Mouse (Mus musculus) retina, adult 2 months (tissue): ENCODE measurements around the gene Mau2.
"Not testable (repeated sequence)": the region's sequence is repeated elsewhere in the genome, so short reads cannot be mapped to it uniquely, and the experiment has no call there.

Experiments used
- DNase-seq: peaks from one replicate; pipeline ENCODE4 v3.0.0-alpha.2; 2012; ENCODE audit warnings: low read depth, low spot score

The Mau2 gene

DNA sequence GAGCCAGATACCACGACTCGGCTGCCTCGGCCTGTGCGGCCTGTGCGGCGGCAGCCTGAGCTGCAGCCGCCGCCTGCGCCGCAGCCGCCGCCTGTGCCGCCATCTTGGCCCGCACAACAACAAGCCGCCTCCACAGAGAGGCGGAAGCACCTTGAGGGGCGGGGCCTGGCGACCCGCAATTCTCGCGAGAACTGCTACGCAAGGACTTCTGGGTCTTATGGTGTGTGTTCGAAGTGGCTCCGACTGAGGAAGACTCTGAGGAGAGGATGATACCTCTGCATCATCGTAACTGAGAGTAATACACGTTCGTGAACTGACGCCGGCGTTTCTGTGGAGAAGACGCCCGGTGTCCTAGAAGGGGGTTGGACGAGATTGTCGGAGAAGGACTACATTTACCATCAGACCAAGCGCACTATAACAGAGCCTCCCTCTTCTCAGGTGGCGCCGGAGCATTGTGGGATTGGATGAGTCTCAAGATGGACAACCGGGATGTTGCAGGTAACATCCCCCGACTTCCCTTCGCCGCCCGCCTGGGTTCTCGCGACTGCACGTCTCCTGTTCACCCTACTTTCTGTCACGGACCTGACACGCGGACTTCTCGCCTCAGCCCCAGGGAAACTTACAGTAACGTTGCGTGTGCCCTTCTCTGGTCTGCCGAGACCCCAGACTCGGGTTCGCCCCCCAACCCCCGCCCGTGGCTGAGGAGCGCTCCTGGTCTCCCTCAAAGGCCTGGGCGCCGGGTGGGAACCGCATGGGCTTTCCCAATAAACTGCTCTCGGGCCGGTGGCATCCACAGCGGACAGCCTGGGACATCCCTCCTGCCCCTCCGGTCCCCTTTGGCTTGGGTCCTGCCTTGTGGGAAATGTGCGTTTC lies at the start of gene Mau2, which contains the start of gene Sugp1:
Gene Mau2, minus strand, starts transcription at position 152 of the 873 bp plus-strand sequence.
Gene Sugp1, plus strand, starts transcription at position 231 of the 873 bp plus-strand sequence.
- DNase-seq = peak; percentile 93

DNA sequence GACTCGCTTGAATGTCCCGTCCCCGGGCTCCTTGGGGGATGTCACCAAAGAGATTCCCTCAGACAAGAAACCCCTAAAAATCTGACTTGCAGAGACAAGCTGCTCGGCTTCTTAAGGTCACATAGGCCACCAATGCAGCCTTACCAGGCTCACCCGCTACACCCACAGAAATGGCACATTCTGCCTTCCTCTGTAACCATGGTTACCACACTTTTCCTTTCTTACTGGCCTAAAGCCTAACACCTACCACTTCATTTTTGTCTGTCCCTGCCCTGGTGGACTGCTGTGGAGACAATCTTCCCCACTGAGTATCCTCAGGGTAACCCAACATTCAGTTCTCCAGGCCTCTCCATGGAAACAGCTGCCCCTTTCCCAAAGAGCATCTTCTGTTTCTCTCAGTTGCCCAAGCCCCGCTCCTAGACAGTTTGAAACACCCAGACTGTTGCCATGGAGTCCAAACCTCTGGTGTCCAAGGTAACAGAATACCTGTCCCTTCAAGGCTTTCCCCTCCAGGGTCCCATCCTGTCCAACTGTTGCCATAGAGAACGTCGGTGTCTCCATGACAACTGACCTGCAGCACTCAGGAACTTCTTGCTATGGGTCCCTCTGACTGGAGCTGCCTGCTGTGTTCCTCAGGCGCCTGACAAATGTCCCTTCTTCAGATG lies 46.9 kb upstream of the Mau2 start:
- DNase-seq = no peak

DNA sequence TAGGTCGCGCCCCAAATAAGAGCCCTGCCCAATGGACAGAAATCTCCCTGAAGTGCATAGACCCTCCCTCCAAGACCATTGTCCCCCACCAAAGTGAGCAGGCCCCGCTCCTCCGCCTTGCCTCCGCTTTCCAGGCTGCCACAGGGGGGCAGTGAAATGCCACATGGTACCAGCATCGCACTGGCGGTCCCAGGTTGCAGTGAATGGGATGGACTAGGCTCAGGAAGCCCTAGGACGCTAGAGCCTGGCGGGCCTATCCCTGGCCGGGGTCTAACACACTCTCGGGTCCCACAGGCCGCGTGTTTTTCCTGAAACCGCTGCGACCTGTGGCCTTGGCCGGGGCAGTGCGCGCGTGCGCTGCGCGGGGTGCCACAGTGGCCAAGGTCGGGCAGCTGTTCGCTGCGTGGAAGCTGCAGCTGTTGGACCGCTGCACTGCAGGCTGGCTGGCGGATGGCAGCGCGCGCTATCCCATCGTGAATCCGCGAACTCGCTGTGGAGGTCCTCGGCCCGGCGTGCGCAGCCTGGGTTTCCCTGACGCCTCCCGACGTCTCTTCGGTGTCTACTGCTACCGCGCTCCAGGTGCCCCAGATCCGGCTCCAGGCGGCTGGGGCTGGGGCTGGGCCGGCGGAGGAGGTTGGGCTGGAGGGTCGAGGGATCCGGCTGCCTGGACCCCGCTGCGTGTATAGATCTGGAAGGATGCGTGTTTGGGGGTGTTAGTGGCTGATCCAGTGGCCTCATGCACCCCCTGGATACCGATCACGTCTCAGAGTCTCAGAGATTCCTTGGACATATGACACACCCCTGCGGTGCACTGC lies 45.5 kb upstream of the Mau2 start:
- DNase-seq = no peak

DNA sequence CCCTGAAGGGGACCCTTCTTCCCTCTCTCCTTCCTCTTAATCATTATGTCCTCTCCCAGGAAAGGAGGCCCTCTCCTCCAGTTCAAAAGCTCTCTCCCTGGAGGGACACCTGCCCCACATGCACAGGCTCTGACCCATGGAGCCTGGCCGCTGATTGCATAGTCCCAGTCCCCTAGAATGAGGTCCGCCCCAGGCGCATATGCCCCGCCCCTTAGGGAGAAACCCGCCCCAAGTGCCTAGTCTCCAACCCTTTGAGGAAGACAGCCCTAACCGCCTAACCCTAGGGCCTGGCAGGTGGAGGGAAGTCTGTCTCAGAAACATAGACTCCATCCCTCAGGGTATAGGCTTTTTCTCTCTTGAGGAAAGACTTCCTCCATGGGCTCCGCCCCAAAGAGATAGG lies 44.7 kb upstream of the Mau2 start:
- DNase-seq = no peak

DNA sequence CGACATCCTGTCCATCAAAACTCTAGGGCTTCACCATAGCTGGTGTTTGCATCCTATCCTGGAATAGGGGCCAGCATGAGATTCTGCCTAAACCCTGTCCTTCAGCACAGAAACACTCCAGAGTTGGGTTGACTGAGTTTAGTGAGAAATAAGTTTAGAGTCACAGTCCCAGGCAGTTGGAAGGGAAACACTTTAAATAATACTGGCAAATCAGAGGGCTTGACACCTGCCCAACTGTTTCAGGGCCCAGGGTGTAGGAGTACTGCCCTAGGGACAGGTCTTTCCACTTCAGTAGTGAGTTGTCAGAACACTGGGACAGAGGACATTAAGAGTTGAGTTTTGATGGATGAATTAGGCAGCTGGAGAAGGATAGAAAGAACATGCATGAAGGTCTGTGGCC lies 43.6 kb upstream of the Mau2 start:
- no peak for DNase-seq

DNA sequence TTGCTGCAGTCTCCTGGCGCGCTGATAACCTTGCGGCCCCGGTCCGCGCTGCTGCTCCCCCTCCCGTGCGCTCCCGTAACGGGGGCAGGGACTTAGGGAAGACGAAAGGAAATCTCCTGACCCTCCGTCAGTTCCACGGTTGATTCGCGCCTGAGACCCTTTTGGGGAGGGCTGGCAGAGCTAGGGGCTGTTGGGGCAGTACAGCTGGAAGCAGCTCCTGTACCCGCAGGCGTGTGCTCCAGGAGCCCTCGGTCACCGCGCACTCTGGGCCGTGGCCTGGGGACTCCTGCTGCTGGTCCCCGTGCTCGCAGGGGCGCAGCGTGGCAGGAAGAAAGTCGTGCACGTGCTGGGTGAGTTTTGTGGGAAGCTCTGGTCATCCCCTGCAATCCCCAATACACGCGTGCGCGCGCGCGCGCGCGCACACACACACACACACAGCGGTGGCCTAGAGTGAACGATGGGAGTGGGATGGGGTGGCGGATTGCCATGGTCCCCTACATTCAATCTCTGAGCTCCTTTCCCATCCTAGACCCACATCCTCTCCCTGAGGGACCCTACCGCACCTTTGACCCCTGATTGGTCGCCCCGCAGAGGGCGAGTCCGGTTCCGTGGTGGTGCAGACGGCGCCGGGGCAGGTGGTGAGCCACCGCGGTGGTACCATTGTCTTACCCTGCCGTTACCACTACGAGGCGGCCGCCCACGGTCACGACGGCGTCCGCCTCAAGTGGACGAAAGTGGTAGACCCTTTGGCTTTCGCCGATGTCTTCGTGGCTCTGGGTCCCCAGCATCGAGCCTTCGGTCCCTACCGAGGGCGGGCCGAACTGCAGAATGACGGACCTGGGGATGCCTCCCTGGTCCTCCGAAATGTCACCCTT lies 41.9 kb upstream of the Mau2 start:
- no peak for DNase-seq

DNA sequence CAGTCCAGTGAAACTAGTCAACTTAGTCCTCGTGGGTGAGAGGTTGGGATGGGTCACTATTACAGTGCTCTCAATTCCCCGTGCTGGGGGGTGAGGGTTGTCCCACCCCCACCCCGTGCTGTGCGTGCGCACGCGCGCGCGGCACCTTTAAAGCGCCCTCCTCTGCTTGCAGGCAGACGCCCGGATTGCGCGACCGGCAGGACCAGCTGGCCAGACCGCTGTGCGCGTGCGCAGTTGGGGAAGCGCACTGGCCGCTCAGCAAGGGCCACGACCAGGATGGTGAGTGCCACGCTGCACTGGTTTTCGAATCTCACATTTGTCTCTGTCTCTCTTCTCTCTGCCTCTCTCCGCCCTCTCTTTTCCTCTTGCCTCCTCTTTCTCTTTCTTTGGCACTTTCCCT lies 40.8 kb upstream of the Mau2 start, which contains the start of gene Hapln4:
Gene Hapln4, plus strand, starts transcription at position 173 of the 400 bp plus-strand sequence.
- DNase-seq = no peak

DNA sequence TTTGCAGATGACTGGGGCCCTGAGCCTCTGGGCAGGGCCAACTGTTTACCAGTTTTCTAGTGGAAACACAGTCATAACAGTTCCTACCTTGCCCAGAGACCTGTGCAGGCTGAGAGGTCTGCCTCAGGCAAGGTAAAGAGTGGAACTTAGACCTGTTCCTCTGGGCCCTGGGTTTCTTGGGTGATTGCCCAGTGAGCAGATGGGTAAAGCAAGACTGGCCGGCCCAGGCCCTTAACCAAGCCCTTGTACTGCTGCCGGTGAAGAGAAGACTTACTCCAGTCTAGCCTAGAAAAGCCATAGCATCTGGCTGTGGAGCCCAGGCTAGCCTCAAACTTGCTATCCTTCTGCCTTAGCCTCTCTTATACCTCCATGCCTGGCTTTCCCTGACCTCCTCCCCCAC lies 39.4 kb upstream of the Mau2 start:
- DNase-seq = no peak

DNA sequence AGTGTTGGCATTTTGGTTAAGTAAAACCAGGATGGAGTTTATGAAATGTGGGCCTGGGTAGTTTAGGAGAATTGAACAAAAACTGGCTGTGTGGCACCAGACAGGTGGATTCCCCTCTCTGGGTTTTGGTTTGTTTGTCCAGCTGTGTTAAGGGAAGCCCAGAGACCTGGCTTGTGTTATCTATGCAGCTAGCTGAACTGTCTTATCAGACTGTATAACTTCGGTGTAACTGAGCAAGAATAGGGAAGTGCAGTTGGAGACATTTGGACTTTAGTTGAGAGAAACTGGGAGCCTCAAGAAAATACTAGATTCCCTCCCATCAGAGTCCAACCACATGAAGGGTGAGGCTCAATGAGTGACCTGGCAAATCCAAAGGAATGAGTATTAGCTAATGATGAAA lies 31.1 kb upstream of the Mau2 start:
- no peak for DNase-seq

DNA sequence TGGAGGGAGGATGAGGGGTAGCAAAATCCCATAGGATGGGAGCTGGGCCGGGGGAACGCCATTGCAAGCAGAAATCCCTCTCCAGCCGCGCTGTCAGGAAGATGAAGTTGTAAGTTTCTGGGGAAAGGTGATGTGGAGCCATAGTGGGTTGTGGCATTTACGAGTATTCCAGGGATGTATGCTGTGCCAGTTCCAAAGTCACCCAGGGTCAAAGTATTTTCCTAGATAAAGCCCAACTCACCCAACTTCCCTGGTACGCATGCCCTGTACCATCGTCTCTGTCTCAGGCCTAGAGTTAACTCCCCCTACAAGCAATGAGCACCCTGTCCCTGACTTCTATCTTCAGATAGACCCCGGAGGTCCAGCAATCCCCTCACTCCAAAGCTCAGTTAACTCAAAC lies 30.6 kb upstream of the Mau2 start:
- no peak for DNase-seq

DNA sequence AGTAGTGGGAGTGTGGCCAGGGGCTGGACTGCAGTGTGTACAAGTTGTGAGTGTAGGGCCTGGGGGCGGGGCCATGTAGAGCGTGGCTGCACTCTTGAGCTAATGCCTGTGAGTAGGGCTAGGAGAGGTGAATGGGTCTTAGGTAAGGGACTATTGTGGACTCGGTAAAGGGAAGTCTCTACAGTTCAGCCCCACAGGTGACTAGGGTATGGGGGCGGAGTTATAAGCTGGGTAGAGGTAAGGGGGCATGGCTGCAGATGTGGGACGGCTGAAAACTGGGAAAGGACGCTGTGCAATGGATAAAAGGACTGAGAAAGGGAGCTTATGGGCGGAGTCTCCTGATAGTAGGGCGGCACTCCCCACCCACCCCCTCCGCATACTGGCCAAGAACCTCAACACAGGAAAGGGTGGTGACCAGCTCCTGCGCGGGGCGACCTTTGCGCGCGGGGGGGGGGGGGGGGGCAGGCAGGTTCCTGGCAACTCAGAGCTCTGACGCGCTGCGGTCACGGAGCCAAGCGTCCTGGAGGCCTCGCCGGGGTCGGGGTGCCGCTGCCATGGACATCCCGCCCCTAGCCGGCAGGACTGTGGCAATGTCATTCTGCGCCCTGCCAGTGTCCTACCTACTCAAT lies 30.0 kb upstream of the Mau2 start, which contains the start of gene Tm6sf2:
Gene Tm6sf2, plus strand, starts transcription at position 484 of the 629 bp plus-strand sequence.
- DNase-seq = no peak

DNA sequence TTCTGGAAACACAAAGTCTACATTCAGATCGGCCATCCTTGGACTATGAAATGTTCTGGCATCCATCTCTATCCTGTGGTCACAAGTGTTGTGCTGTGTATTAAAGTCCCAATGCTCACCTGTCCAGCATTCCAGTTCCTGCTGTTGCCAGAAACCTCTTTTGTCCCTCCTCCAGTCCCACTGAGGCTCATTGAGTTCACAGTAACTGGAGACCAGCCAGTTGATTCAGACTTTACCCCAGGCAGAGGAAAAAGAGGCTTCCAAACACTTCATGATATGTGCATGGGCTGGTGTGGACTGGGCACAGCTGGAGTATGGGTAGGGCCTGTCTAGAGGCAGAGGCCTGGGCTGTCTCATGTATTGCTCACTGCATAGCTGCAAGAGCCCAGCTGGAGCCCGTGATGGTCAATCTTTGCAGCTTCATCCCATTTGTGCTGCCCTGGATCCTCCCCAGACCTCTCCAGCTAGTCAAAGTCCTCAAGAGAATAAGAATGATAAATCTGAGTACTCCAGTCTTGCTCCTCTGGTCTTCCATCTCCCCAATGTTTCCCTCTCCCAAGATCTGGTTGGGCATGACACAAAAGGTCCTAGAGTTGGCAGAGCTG lies 29.4 kb upstream of the Mau2 start:
- DNase-seq = no peak

DNA sequence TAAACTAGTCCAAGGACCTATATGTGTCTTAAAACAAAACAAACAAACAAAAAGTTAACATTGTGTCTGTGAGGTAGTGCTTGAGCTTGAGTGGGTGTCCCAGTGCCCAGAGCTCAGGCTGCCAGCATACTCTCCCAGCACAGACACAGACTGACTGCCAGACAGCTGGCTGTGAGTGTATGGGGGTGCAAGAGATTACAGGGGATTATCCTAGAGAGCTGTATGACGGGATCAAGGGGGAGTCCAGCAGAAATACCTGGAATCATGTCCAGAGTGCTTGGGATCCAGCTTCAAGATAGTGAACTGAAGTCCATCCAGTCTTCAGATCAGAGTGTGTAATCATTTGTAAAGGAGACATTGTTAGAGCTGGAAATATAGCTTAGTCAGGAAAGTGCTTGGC lies 15.2 kb upstream of the Mau2 start:
- peak; percentile 45 for DNase-seq

DNA sequence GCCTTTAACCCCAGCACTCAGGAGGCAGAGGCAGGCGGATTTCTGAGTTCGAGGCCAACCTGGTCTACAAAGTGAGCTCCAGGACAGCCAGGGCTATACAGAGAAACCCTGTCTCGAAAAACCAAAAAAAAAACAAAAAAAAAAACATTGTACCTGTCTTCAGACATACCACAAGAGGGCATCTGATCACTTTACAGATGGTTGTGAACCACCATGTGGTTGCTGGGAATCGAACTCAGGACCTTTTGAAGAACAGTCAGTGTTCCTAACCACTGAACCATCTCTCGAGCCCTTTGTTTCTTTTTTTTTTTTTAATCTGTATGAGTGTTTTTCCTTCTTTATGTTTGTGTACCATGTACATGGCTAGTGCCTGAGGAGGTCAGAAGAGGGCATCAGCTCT lies 7.9 kb upstream of the Mau2 start:
- DNase-seq = not testable (repeated sequence)

DNA sequence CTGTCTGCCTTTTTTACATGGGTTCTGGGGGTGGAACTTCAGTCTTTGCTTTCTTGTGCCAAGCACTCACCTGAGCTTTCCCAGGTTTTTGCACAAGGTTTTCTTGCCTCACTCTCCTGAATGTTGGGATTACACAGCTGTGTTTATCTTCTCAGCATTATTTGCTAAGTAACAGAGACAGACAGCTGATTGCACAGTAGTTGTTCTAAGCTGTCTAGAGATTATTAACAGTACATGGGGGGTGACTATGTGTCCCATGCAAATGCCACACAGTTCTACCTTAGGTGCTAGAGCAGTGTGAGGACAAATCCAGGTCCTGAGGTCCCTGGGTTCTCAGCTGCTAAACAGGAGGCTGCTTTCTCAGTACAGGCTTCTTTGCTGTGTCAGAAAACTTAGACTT lies 7.1 kb upstream of the Mau2 start:
- no peak for DNase-seq

DNA sequence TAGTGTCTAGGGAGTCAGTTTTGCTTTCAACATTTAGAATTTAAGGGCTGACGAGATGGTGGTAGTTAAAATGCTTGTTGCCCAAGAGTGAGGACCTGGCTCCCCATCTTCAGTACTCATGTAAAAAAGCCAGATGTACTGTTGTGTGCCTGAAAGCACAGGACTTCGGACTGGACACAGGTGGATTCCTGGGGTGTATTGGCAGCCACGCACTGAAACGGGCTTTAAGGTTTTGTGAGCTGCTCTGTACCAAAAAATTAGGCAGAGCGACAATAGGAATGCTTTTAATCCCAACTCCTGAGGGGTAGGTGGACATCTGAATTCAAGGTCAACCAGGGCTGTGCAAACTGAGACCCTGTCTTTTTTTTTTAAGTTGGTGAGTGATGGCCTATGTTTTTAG lies 1.5 kb upstream of the Mau2 start:
- no peak for DNase-seq

DNA sequence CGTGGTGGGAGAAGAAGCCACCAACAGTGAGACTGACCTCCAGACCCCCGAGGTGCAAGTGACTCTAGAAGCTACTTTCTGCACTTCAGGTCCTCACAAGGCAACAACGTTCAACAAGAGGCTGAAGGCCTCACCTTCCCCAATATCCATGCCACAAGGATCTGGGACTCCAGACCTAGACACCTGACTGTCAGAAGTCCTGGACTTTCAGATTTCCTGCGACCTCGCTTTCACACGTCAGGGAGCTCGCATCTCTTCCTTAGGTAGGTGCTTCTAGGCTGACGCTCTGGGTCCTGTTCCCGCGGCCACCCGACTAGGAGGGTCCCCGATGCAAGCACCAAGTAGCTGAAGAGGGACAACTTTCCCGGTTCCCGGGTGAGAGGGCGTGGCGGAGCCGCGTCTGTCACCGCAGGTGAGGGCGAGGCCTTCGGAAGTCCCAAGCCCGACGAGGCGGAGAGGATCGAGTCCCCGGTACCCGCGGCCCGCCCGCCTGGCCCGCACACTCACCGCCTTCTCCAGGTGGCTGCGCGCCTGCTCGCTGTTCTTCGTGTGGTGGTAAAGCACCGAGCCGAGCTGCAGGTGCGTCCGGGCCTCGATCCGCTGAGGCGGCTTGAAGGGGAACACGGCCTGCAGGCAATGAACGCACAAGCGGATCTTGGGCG lies 518 bp downstream of the Mau2 start:
- no peak for DNase-seq

DNA sequence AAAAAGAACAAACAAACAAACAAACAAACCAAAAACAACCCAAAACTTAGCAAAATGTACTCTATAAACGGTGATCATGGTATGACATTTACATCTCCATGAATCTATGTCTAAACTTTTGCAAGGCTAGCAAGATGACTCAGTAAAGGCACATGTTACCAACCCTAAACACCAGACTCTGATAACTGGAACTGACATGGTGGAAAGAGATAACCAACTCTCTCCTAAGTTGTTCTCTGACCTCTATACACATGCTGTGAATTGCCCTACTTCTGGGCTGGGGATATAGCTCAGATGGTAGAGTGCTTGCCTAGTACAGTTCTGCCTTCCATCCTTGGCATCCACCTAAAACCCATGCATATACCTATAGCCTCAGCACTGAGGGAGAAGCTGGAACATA lies 4.5 kb downstream of the Mau2 start:
- no peak for DNase-seq

DNA sequence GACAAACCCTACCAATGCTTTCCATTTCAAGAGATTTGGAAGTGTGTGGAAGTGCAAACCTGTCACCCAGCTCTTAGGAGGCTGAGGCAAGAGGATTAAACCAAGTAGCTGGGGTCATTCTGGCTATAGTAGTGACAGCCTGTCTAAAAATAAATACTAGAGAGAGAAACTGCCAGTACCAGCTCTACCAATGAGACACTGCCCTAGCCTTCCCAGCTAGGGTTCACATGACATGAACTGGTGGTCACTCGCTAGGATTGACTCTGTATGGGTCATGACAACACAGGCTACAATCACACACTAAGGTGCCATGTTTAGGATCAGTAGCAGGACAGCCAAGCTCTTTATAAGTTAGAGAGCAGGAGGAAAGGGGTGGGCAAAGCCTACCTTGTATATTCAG lies 12.3 kb downstream of the Mau2 start:
- DNase-seq = peak; percentile 9

DNA sequence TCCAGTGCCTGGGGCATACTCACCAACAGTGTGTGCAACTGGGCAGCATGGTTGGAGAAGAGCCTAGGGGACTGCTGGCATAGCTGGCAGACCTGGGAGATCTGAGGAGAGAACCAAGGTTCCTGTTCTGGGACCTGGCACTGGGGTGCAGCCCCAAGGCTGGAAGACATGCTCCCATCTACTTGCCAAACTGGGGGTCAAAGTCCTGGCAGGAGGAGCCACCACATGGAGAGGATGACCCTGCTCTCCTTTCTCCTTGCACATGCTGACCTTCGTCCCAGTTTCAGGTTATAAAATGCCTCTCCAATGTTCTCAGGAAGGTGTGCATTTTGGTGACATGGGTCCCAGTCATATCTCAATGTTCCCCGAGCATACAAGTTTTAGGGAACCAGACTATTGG lies 16.4 kb downstream of the Mau2 start:
- DNase-seq = no peak
